Mouse (Mus musculus) C2C12 (cell line): ENCODE results near the gene Ube2r2.

Experiments used
- CEBPB ChIP-seq: IDR thresholded peaks from one replicate; pipeline ENCODE4 v1.6.1; 2011; ENCODE audit warnings: low read depth, mild to moderate bottlenecking, control low read depth, moderate library complexity
- CTCF ChIP-seq: IDR thresholded peaks from one replicate; pipeline ENCODE4 v1.5.1; 2011; ENCODE audit not compliant: control insufficient read depth, insufficient read depth, insufficient read length
- MAX ChIP-seq: IDR thresholded peaks from one replicate; pipeline ENCODE4 v1.6.1; 2011; ENCODE audit warnings: mild to moderate bottlenecking, control low read depth
- MYOD1 ChIP-seq: IDR thresholded peaks from one replicate; pipeline ENCODE4 v1.6.1; 2011; ENCODE audit warnings: low read depth; ENCODE audit not compliant: control insufficient read depth, insufficient read length
- MYOG ChIP-seq: IDR thresholded peaks from one replicate; pipeline ENCODE4 v1.6.1; 2011; ENCODE audit not compliant: control insufficient read depth, insufficient read length; ENCODE audit errors: extremely low read depth
- USF1 ChIP-seq: IDR thresholded peaks from one replicate; pipeline ENCODE4 v1.6.1; 2011; ENCODE audit warnings: low read depth, mild to moderate bottlenecking, control low read depth, moderate library complexity

DNA sequence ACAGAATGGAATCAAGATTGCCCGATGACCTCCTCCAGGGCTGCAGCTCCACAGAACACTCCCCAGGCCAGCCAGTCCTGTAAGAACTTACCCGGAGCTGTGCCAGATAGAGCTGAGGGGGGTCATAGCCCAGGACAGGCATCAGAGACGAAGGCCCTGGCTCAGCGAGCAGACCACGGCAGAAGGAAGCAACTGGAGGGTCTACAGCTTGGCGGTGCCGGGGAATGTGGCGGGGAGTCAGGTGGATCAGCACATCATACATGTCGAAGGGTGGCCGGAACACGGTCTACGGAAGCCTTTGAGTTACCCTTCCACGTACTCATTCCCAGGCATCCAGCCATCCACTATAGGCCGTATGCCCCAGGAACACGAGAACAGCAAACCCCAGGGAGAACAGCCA lies 19.8 kb upstream of the Ube2r2 start:
- TF ChIP-seq CTCF = no peak
- no peak for TF ChIP-seq USF1
- no peak for TF ChIP-seq MYOG
- no peak for TF ChIP-seq MAX
- TF ChIP-seq CEBPB = no peak
- no peak for TF ChIP-seq MYOD1
